ENCODE assay signal across 17 mouse cellular contexts in genomic region chr6:19755647-19756046, GRCm38 (mm10).
"Had no signal": no experiment of that assay in that cellular context is flagged by ENCODE, and none has a peak within 500 bp of the region (broad histone marks: within the 10 kb centered on the region; RNA-seq: fewer than 3 reads in every experiment).

No protein-coding gene starts in this region.

- H3K27me3 ChIP-seq: neural tube, embryonic 13.5 days; neural tube, embryonic 15.5 days had no signal

- H3K4me1 ChIP-seq: midbrain, embryonic 10.5 days; neural tube, embryonic 13.5 days; neural tube, embryonic 15.5 days had no signal

- H3K27ac ChIP-seq: midbrain, embryonic 10.5 days; neural tube, embryonic 13.5 days; neural tube, embryonic 15.5 days had no signal

- ATAC-seq: midbrain, embryonic 16.5 days had no signal

- H3K4me2 ChIP-seq: lung, embryonic 14.5 days; neural tube, embryonic 13.5 days; neural tube, embryonic 15.5 days had no signal

- H3K9ac ChIP-seq: lung, embryonic 14.5 days; neural tube, embryonic 13.5 days; neural tube, embryonic 15.5 days had no signal

- H3K4me3 ChIP-seq: midbrain, embryonic 10.5 days; myocyte; neural tube, embryonic 13.5 days; neural tube, embryonic 15.5 days had no signal

- H3K36me3 ChIP-seq: midbrain, embryonic 10.5 days; neural tube, embryonic 13.5 days; neural tube, embryonic 15.5 days had no signal

- DNase-seq: lung, adult 18-20 months; lung, embryonic 14.5 days; lung, postnatal 10 days; lung, postnatal 4 days; retina, postnatal 1 day; right cerebral cortex, adult 18-20 months; right cerebral cortex, postnatal 25 days; right cerebral cortex, postnatal 4 days; spleen, adult 18-20 months; thymus, adult 18-20 months; thymus, postnatal 14 days; thymus, postnatal 36 days had no signal

- H3K9me3 ChIP-seq: midbrain, embryonic 10.5 days; neural tube, embryonic 13.5 days; neural tube, embryonic 15.5 days had no signal
